Mouse (Mus musculus): Measurements from ENCODE around the gene Eif2b3.

DNA sequence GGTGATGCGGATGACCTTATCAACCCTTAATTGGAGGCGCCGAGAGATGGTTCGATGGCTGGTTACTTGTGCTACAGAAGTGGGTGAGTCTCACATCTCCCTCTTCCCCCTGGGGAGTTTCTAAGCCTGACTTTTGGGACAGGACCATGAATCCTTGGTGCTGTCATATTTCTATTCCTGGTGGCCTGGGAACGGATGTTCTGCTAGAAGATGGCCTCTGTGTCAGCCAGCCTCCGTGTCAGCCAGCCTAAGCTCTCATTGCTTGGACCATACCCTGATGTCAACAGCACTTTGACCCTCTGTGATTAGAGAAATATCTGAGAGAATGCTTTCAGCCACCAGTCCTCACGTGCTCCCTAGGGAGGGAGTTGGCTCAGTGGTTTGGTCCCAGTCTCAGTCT is 33.5 kb upstream of the Eif2b3 start:
- TF ChIP-seq CTCF (IDR thresholded peaks at IDR 0.05; ENCODE audit: low read depth) (no peak), EP300 (optimal IDR thresholded peaks at IDR 0.05) (no peak)
